Mouse (Mus musculus): ENCODE measurements around the gene Mvb12b. TPM values are rescaled to one million over a fixed set of nuclear protein-coding genes. Genes with fewer than 3 reads are reported as not detected.

Mvb12b gene
- polyA plus RNA-seq, 1 experiment from 2014 or later = 12.7 TPM

- no peak overlapping the region for H3K27ac ChIP-seq
- H3K27me3 ChIP-seq = peaks cover 38% of the 10 kb centered on the region
- H3K4me3 ChIP-seq = 0 out of 2 replicates have a peak overlapping the region, but pooled peaks have one; percentile 2
- 17% methylated on average over 21 of the region's 21 CpGs for WGBS
- no peaks in the 10 kb centered on the region for H3K36me3 ChIP-seq
- H3K9ac ChIP-seq = no peak overlapping the region
- H3K9me3 ChIP-seq (replicated peaks) = no peaks in the 10 kb centered on the region
- H3K4me1 ChIP-seq (replicated peaks) = peaks cover 17% of the 10 kb centered on the region
- H3K4me2 ChIP-seq = peak overlapping the region; percentile 39
- ATAC-seq (replicated peaks; ENCODE audit: insufficient number of reproducible peaks, insufficient read depth, low FRiP score, low read depth) = no peak
Observed at GRCm38 (mm10) chr2:33717821-33718351, 169.9 kb downstream of the Mvb12b start.

DNA sequence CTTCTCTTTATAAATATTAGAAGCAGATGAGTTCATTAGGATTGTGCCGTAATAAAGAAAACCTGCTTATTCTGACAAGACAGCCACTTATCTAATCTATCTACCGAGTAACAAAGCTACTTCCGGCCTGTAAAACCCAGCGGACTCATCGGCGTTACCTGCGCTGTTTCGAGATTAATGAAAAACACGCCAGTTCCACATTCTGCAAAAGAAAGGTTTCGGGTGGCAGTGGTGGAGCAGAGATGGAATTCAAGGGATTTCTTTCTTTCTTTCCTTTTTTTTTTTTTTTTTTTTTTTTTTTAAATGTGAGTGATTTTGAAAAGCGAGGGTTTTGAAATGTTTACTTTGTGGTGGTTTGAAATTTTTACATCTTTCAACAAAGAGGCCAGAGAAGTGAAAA is 170.4 kb downstream of the Mvb12b start:
- peaks cover 42% of the 10 kb centered on the region for H3K27me3 ChIP-seq
- peaks cover 17% of the 10 kb centered on the region for H3K4me1 ChIP-seq (replicated peaks)
- H3K4me2 ChIP-seq = peak overlapping the region; percentile 39; the same call in 1 of the 2 replicates
- H3K9me3 ChIP-seq (replicated peaks) = no peaks in the 10 kb centered on the region
- 43% methylated on average over 11 of the region's 11 CpGs for WGBS
- H3K9ac ChIP-seq = no peak overlapping the region
- no peak overlapping the region for H3K4me3 ChIP-seq
- no peak overlapping the region for H3K27ac ChIP-seq
- no peaks in the 10 kb centered on the region for H3K36me3 ChIP-seq
- no peak for ATAC-seq (replicated peaks; ENCODE audit: insufficient number of reproducible peaks, insufficient read depth, low FRiP score, low read depth)

- Histone ChIP-seq H3K4me1 (replicated peaks) (peaks cover 17% of the 10 kb centered on the region), H3K27me3 (peaks cover 43% of the 10 kb centered on the region), H3K36me3 (no peaks in the 10 kb centered on the region), H3K4me2 (no peak overlapping the region), H3K27ac (no peak overlapping the region), H3K9ac (no peak overlapping the region), H3K9me3 (replicated peaks) (no peaks in the 10 kb centered on the region), H3K4me3 (no peak overlapping the region)
- ATAC-seq (replicated peaks; ENCODE audit: insufficient number of reproducible peaks, insufficient read depth, low FRiP score, low read depth) = no peak
- WGBS = 50% methylated on average over 15 of the region's 15 CpGs
Observed at GRCm38 (mm10) chr2:33716878-33717277, 170.9 kb downstream of the Mvb12b start.

DNA sequence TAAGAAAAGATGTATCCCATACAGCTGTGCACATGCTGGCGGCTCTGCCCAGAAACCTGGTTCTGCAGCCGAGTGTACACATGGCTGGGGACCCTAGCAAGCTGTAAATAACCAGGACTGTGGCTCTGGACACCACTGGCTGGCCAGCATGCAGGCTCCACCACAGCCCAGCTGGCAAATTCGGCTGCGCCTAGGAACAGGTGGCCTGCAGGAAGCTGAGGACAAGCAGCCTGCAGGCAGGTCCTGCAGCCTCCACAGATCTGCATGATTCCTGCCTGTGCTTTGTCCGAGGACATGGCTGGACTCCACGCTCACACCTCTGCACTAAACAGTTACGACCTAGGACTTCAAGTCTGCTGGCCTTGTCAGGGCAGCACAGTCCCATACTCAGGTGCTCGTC is 172.8 kb downstream of the Mvb12b start:
- Histone ChIP-seq H3K9ac (no peak overlapping the region), H3K4me1 (replicated peaks) (peaks cover 12% of the 10 kb centered on the region), H3K27me3 (peaks cover 43% of the 10 kb centered on the region), H3K4me2 (no peak overlapping the region), H3K27ac (no peak overlapping the region), H3K4me3 (no peak overlapping the region), H3K9me3 (replicated peaks) (no peaks in the 10 kb centered on the region), H3K36me3 (no peaks in the 10 kb centered on the region)
- no peak for ATAC-seq (replicated peaks; ENCODE audit: insufficient number of reproducible peaks, insufficient read depth, low FRiP score, low read depth)
- WGBS = 64% methylated on average over 8 of the region's 8 CpGs

- no peak overlapping the region for H3K4me2 ChIP-seq
- no peak for ATAC-seq (replicated peaks; ENCODE audit: insufficient number of reproducible peaks, insufficient read depth, low FRiP score, low read depth)
Observed at GRCm38 (mm10) chr2:33713580-33714260, 174.0 kb downstream of the Mvb12b start.

GRCm38 (mm10) chr2:33712811-33713210 is 174.9 kb downstream of the Mvb12b start:
- Histone ChIP-seq H3K4me2 (no peak overlapping the region), H3K36me3 (no peaks in the 10 kb centered on the region), H3K4me3 (no peak overlapping the region), H3K9ac (no peak overlapping the region), H3K27me3 (peaks cover 31% of the 10 kb centered on the region), H3K9me3 (replicated peaks) (no peaks in the 10 kb centered on the region), H3K27ac (no peak overlapping the region), H3K4me1 (replicated peaks) (peaks cover 4% of the 10 kb centered on the region; the same call in 1 of the 2 replicates)
- no peak for ATAC-seq (replicated peaks; ENCODE audit: insufficient number of reproducible peaks, insufficient read depth, low FRiP score, low read depth)
- WGBS = 31% methylated on average over 4 of the region's 4 CpGs

More at GRCm38 (mm10) chr2:33713580-33714260, 174.0 kb downstream of the Mvb12b start:
- Histone ChIP-seq H3K4me3 (no peak overlapping the region), H3K27ac (no peak overlapping the region), H3K9me3 (replicated peaks) (no peaks in the 10 kb centered on the region), H3K4me1 (replicated peaks) (peaks cover 9% of the 10 kb centered on the region; the same call in 1 of the 2 replicates), H3K27me3 (peaks cover 38% of the 10 kb centered on the region), H3K36me3 (no peaks in the 10 kb centered on the region), H3K9ac (no peak overlapping the region)
- WGBS = 37% methylated on average over 12 of the region's 12 CpGs

DNA sequence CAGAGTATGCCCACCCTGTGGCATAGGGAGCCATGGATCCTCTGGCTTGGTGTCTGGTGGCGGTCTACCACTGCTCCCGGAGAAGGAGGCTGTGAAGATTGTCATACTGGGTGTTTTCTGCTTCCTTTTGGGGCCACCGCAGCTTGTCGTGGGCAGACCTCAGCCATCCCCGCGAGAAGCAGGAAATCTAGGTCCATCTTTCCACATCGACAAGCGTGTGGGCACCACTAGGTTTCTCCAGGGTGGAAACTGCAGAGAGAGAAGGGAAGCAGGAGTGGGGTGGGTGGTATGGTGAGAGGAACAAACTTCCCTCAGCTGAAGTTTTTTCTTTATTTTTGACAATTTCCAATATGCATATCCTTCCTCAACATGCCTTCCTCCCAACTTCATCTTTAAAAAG is 178.9 kb downstream of the Mvb12b start:
- Histone ChIP-seq H3K4me1 (replicated peaks) (no peaks in the 10 kb centered on the region), H3K36me3 (no peaks in the 10 kb centered on the region), H3K4me3 (no peak overlapping the region), H3K27me3 (peaks cover 31% of the 10 kb centered on the region), H3K4me2 (no peak overlapping the region), H3K9ac (no peak overlapping the region), H3K27ac (no peak overlapping the region), H3K9me3 (replicated peaks) (no peaks in the 10 kb centered on the region)
- ATAC-seq (replicated peaks; ENCODE audit: insufficient number of reproducible peaks, insufficient read depth, low FRiP score, low read depth) = no peak
- WGBS = 75% methylated on average over 8 of the region's 8 CpGs

- Histone ChIP-seq H3K9ac (no peak overlapping the region), H3K4me3 (no peak overlapping the region), H3K4me2 (no peak overlapping the region), H3K27me3 (peaks cover 36% of the 10 kb centered on the region), H3K9me3 (replicated peaks) (no peaks in the 10 kb centered on the region), H3K27ac (no peak overlapping the region), H3K36me3 (no peaks in the 10 kb centered on the region), H3K4me1 (replicated peaks) (no peaks in the 10 kb centered on the region)
- ATAC-seq (replicated peaks; ENCODE audit: insufficient number of reproducible peaks, insufficient read depth, low FRiP score, low read depth) = no peak; the same call in 1 of the 2 replicates
- 37% methylated on average over 3 of the region's 3 CpGs for WGBS
Observed at GRCm38 (mm10) chr2:33708096-33708495, 179.7 kb downstream of the Mvb12b start.

DNA sequence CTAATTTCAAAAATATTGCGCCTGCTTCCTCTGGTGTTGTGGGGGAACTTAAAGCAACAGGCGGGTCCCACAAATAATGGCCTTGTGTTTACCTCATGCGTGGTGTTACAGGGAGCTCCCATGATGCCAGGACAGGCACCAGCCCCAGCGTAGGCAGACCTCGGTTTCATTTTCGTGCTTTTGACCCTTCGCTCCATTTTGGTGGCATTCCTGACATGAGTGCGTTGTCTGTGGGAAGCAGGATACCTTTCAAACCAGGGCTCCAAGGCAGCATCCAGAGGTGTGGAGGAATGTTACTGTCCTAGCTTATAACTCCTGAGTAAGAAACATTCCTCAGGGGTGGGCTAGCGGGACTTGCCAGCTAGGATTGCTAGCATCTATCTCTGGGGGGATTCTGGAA is 181.3 kb downstream of the Mvb12b start:
- Histone ChIP-seq H3K9ac (no peak overlapping the region), H3K9me3 (replicated peaks) (no peaks in the 10 kb centered on the region), H3K4me3 (no peak overlapping the region), H3K27ac (no peak overlapping the region), H3K27me3 (peaks cover 31% of the 10 kb centered on the region), H3K4me1 (replicated peaks) (peaks cover 5% of the 10 kb centered on the region), H3K4me2 (no peak overlapping the region), H3K36me3 (no peaks in the 10 kb centered on the region)
- WGBS = 74% methylated on average over 9 of the region's 9 CpGs
- no peak for ATAC-seq (replicated peaks; ENCODE audit: insufficient number of reproducible peaks, insufficient read depth, low FRiP score, low read depth)

DNA sequence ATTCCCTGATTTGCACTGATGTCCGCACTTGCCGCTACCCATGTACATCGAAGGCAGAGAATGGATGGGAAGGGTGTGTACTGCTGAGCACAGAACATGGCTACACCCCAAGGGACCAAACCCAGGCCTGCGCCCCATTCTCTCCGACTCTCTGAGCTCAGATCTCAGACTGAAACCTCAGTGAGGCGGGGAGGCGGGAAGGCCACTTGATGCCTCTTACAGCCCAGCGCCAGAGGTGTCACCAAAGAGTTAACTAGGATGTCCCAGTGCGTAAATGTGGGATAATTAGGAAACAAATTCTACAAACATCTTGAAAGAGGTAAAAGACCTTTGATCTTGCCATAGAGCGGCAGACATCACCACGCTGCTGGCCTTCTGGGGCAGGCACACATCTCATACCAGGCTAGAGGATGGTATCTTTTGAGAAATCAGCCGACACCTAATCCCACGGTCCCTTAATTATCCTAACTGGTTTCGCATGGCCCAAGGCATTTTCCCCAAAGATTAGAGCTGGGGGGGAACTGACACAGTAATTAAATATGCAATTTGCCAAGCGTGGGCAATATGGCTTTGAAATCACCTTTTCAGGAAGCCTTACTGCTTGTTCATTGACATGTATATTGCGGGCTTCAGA is 181.9 kb downstream of the Mvb12b start:
- peaks cover 5% of the 10 kb centered on the region for H3K4me1 ChIP-seq (replicated peaks)
- no peak overlapping the region for H3K9ac ChIP-seq
- H3K27ac ChIP-seq = no peak overlapping the region
- peaks cover 35% of the 10 kb centered on the region for H3K27me3 ChIP-seq
- ATAC-seq (replicated peaks; ENCODE audit: insufficient number of reproducible peaks, insufficient read depth, low FRiP score, low read depth) = no peak
- H3K4me2 ChIP-seq = no peak overlapping the region
- H3K4me3 ChIP-seq = no peak overlapping the region
- H3K9me3 ChIP-seq (replicated peaks) = no peaks in the 10 kb centered on the region
- 54% methylated on average over 16 of the region's 16 CpGs for WGBS
- no peaks in the 10 kb centered on the region for H3K36me3 ChIP-seq

DNA sequence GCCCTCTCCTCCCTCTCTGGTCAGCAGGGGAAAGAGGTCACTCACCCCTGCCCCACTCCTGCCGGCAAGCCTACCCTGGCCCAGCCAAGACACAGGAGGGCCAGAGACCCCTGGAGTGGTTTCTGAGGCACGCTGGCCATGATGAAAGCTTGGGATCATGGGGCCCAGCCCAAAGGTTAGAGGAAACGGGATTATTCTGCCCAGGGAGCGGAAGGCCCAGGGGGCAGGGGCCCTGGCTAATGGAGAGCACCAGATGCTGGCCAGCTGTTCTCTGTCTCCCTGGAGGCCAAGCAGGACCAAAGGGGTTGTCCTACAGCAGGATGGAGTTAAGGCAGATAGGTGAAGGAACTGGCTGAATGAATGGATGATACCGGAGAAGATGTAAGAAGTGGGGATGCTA is 184.5 kb downstream of the Mvb12b start:
- H3K27me3 ChIP-seq = peaks cover 41% of the 10 kb centered on the region
- no peaks in the 10 kb centered on the region for H3K36me3 ChIP-seq
- H3K4me3 ChIP-seq = no peak overlapping the region
- H3K9me3 ChIP-seq (replicated peaks) = no peaks in the 10 kb centered on the region
- peaks cover 5% of the 10 kb centered on the region for H3K4me1 ChIP-seq (replicated peaks)
- no peak overlapping the region for H3K27ac ChIP-seq
- 56% methylated on average over 5 of the region's 5 CpGs for WGBS
- H3K9ac ChIP-seq = no peak overlapping the region
- no peak overlapping the region for H3K4me2 ChIP-seq
- no peak for ATAC-seq (replicated peaks; ENCODE audit: insufficient number of reproducible peaks, insufficient read depth, low FRiP score, low read depth)

Data from heart, embryonic 15.5 days (tissue).